Mouse (Mus musculus): ENCODE data around the gene Hal. TPM values are rescaled to one million over a fixed set of nuclear protein-coding genes. Genes with fewer than 3 reads are reported as not detected.

The Hal gene
- polyA plus RNA-seq, 1 experiment from 2014 or later, result not detected

GRCm38 (mm10) chr10:93519756-93520155 is 31.2 kb downstream of the Hal start:
- H3K9me3 ChIP-seq (ENCODE audit: control insufficient read depth, low read length), result no peaks in the 10 kb centered on the region
- no peak overlapping the region for H3K9ac ChIP-seq (replicated peaks; ENCODE audit: low read length)
- H3K36me3 ChIP-seq (ENCODE audit: control insufficient read depth, insufficient read depth, low read length), result no peaks in the 10 kb centered on the region
- H3K27me3 ChIP-seq (ENCODE audit: control insufficient read depth, insufficient read depth, low read length), result no peaks in the 10 kb centered on the region
- H3K4me2 ChIP-seq (ENCODE audit: low read length), result no peak overlapping the region
- H3K4me1 ChIP-seq (ENCODE audit: control insufficient read depth, insufficient read depth, low read length), result no peaks in the 10 kb centered on the region
- no peak overlapping the region for H3K27ac ChIP-seq (replicated peaks; ENCODE audit: low read depth, low read length)
- 94% methylated on average over 5 of the region's 5 CpGs for WGBS
- ATAC-seq (ENCODE audit: low FRiP score, low TSS enrichment), result no peak
- no peak for DNase-seq
- H3K4me3 ChIP-seq (replicated peaks; ENCODE audit: low read depth, low read length), result no peak overlapping the region

- no peak overlapping the region for H3K4me3 ChIP-seq (replicated peaks; ENCODE audit: low read depth, low read length)
- ATAC-seq (ENCODE audit: low FRiP score, low TSS enrichment), result no peak
- DNase-seq, result no peak
- WGBS, result 79% methylated on average over 4 of the region's 4 CpGs
- no peak overlapping the region for H3K4me2 ChIP-seq (ENCODE audit: low read length)
- H3K36me3 ChIP-seq (ENCODE audit: control insufficient read depth, insufficient read depth, low read length), result no peaks in the 10 kb centered on the region
- H3K9me3 ChIP-seq (ENCODE audit: control insufficient read depth, low read length), result no peaks in the 10 kb centered on the region
- H3K27ac ChIP-seq (replicated peaks; ENCODE audit: low read depth, low read length), result no peak overlapping the region
- H3K27me3 ChIP-seq (ENCODE audit: control insufficient read depth, insufficient read depth, low read length), result no peaks in the 10 kb centered on the region
- H3K9ac ChIP-seq (replicated peaks; ENCODE audit: low read length), result no peak overlapping the region
- no peaks in the 10 kb centered on the region for H3K4me1 ChIP-seq (ENCODE audit: control insufficient read depth, insufficient read depth, low read length)
These were observed 32.4 kb downstream of the Hal start for GRCm38 (mm10) chr10:93520994-93521393.

GRCm38 (mm10) chr10:93525329-93525728 is 36.8 kb downstream of the Hal start:
- no peak overlapping the region for H3K4me2 ChIP-seq (ENCODE audit: low read length)
- H3K27me3 ChIP-seq (ENCODE audit: control insufficient read depth, insufficient read depth, low read length), result no peaks in the 10 kb centered on the region
- ATAC-seq (ENCODE audit: low FRiP score, low TSS enrichment) (no peak), DNase-seq (no peak)
- H3K4me3 ChIP-seq (replicated peaks; ENCODE audit: low read depth, low read length), result no peak overlapping the region
- no peak overlapping the region for H3K27ac ChIP-seq (replicated peaks; ENCODE audit: low read depth, low read length)
- 88% methylated on average over 1 of the region's 1 CpGs for WGBS
- H3K4me1 ChIP-seq (ENCODE audit: control insufficient read depth, insufficient read depth, low read length), result no peaks in the 10 kb centered on the region
- peaks cover 5% of the 10 kb centered on the region; the same call in 1 of the 2 replicates for H3K9me3 ChIP-seq (ENCODE audit: control insufficient read depth, low read length)
- H3K9ac ChIP-seq (replicated peaks; ENCODE audit: low read length), result no peak overlapping the region
- H3K36me3 ChIP-seq (ENCODE audit: control insufficient read depth, insufficient read depth, low read length), result no peaks in the 10 kb centered on the region

- DNase-seq, result no peak
- H3K4me2 ChIP-seq (ENCODE audit: low read length), result no peak overlapping the region
- no peak overlapping the region for H3K4me3 ChIP-seq (replicated peaks; ENCODE audit: low read depth, low read length)
- no peak for ATAC-seq (ENCODE audit: low FRiP score, low TSS enrichment)
- H3K27me3 ChIP-seq (ENCODE audit: control insufficient read depth, insufficient read depth, low read length), result peaks cover 3% of the 10 kb centered on the region; the same call in 1 of the 2 replicates
- H3K9me3 ChIP-seq (ENCODE audit: control insufficient read depth, low read length), result no peaks in the 10 kb centered on the region
- 0 out of 2 replicates have a peak, but pooled peaks cover 6% of the 10 kb centered on the region for H3K4me1 ChIP-seq (ENCODE audit: control insufficient read depth, insufficient read depth, low read length)
- H3K9ac ChIP-seq (replicated peaks; ENCODE audit: low read length), result no peak overlapping the region
- no peaks in the 10 kb centered on the region for H3K36me3 ChIP-seq (ENCODE audit: control insufficient read depth, insufficient read depth, low read length)
- 94% methylated on average over 2 of the region's 2 CpGs for WGBS
- H3K27ac ChIP-seq (replicated peaks; ENCODE audit: low read depth, low read length), result no peak overlapping the region
These were observed 49.7 kb downstream of the Hal start for GRCm38 (mm10) chr10:93538287-93538686.

- H3K27ac ChIP-seq (replicated peaks; ENCODE audit: low read depth, low read length), result no peak overlapping the region
- no peak for ATAC-seq (ENCODE audit: low FRiP score, low TSS enrichment)
These were observed 50.2 kb downstream of the Hal start for GRCm38 (mm10) chr10:93538818-93539217.

GRCm38 (mm10) chr10:93539775-93540430 is 51.3 kb downstream of the Hal start, which contains the start of gene Amdhd1:
TSS of gene Amdhd1 (minus strand) at chr10:93540033.
- Histone ChIP-seq H3K36me3 (ENCODE audit: control insufficient read depth, insufficient read depth, low read length) (no peaks in the 10 kb centered on the region), H3K9me3 (ENCODE audit: control insufficient read depth, low read length) (no peaks in the 10 kb centered on the region), H3K4me1 (ENCODE audit: control insufficient read depth, insufficient read depth, low read length) (0 out of 2 replicates have a peak, but pooled peaks cover 6% of the 10 kb centered on the region), H3K4me3 (replicated peaks; ENCODE audit: low read depth, low read length) (peak within 1 kb of the TSS; percentile 32), H3K9ac (replicated peaks; ENCODE audit: low read length) (peak within 1 kb of the TSS; percentile 4; the same call in 1 of the 2 replicates), H3K4me2 (ENCODE audit: low read length) (peak within 1 kb of the TSS; percentile 62), H3K27me3 (ENCODE audit: control insufficient read depth, insufficient read depth, low read length) (peaks cover 3% of the 10 kb centered on the region; the same call in 1 of the 2 replicates), H3K27ac (replicated peaks; ENCODE audit: low read depth, low read length) (no peak within 1 kb of the TSS)
- DNase-seq, result peak; percentile 85
- whole genome bisulfite sequencing, result 3% methylated on average over 35 of the region's 35 CpGs
- ATAC-seq (ENCODE audit: low FRiP score, low TSS enrichment), result peak; percentile 88

More at GRCm38 (mm10) chr10:93538818-93539217, 50.2 kb downstream of the Hal start:
- no peak for DNase-seq
- Histone ChIP-seq H3K27me3 (ENCODE audit: control insufficient read depth, insufficient read depth, low read length) (peaks cover 3% of the 10 kb centered on the region; the same call in 1 of the 2 replicates), H3K4me3 (replicated peaks; ENCODE audit: low read depth, low read length) (no peak overlapping the region), H3K9ac (replicated peaks; ENCODE audit: low read length) (no peak overlapping the region), H3K36me3 (ENCODE audit: control insufficient read depth, insufficient read depth, low read length) (no peaks in the 10 kb centered on the region), H3K4me2 (ENCODE audit: low read length) (no peak overlapping the region), H3K9me3 (ENCODE audit: control insufficient read depth, low read length) (no peaks in the 10 kb centered on the region), H3K4me1 (ENCODE audit: control insufficient read depth, insufficient read depth, low read length) (0 out of 2 replicates have a peak, but pooled peaks cover 6% of the 10 kb centered on the region)
- 56% methylated on average over 6 of the region's 6 CpGs for WGBS

- Histone ChIP-seq H3K27ac (replicated peaks; ENCODE audit: low read depth, low read length) (no peak within 1 kb of the TSS), H3K9ac (replicated peaks; ENCODE audit: low read length) (peak within 1 kb of the TSS; percentile 4; the same call in 1 of the 2 replicates), H3K9me3 (ENCODE audit: control insufficient read depth, low read length) (no peaks in the 10 kb centered on the region), H3K4me3 (replicated peaks; ENCODE audit: low read depth, low read length) (peak within 1 kb of the TSS; percentile 32), H3K27me3 (ENCODE audit: control insufficient read depth, insufficient read depth, low read length) (peaks cover 3% of the 10 kb centered on the region; the same call in 1 of the 2 replicates), H3K4me1 (ENCODE audit: control insufficient read depth, insufficient read depth, low read length) (0 out of 2 replicates have a peak, but pooled peaks cover 6% of the 10 kb centered on the region), H3K4me2 (ENCODE audit: low read length) (peak within 1 kb of the TSS; percentile 62), H3K36me3 (ENCODE audit: control insufficient read depth, insufficient read depth, low read length) (no peaks in the 10 kb centered on the region)
- ATAC-seq (ENCODE audit: low FRiP score, low TSS enrichment) (no peak), DNase-seq (no peak)
- WGBS, result 67% methylated on average over 17 of the region's 17 CpGs
These were observed 52.1 kb downstream of the Hal start, which contains the start of gene Ccdc38 for GRCm38 (mm10) chr10:93540431-93541210. TSS of gene Ccdc38 (plus strand) at chr10:93540632.

GRCm38 (mm10) chr10:93541585-93541984 is 53.0 kb downstream of the Hal start:
- no peak overlapping the region for H3K9ac ChIP-seq (replicated peaks; ENCODE audit: low read length)
- H3K4me2 ChIP-seq (ENCODE audit: low read length), result no peak overlapping the region
- H3K9me3 ChIP-seq (ENCODE audit: control insufficient read depth, low read length), result no peaks in the 10 kb centered on the region
- peaks cover 3% of the 10 kb centered on the region; the same call in 1 of the 2 replicates for H3K27me3 ChIP-seq (ENCODE audit: control insufficient read depth, insufficient read depth, low read length)
- H3K27ac ChIP-seq (replicated peaks; ENCODE audit: low read depth, low read length), result no peak overlapping the region
- H3K4me1 ChIP-seq (ENCODE audit: control insufficient read depth, insufficient read depth, low read length), result 0 out of 2 replicates have a peak, but pooled peaks cover 6% of the 10 kb centered on the region
- no peak for ATAC-seq (ENCODE audit: low FRiP score, low TSS enrichment)
- WGBS, result 90% methylated on average over 1 of the region's 1 CpGs
- no peaks in the 10 kb centered on the region for H3K36me3 ChIP-seq (ENCODE audit: control insufficient read depth, insufficient read depth, low read length)
- DNase-seq, result no peak
- H3K4me3 ChIP-seq (replicated peaks; ENCODE audit: low read depth, low read length), result no peak overlapping the region

Data from midbrain, embryonic 14.5 days (tissue).